Mouse (Mus musculus) bone marrow macrophage, adult 2 months (primary cell): Measurements from ENCODE around the gene Fbxl17.

Experiments used
- CTCF ChIP-seq: IDR thresholded peaks from 2 replicates; pipeline ENCODE4 v1.5.1; 2012; ENCODE audit warnings: low read depth, mild to moderate bottlenecking, low read length, moderate library complexity
- POLR2A ChIP-seq: IDR thresholded peaks from 2 replicates; pipeline ENCODE4 v1.6.1; 2012; ENCODE audit warnings: mild to moderate bottlenecking, low read depth, low read length, borderline replicate concordance

DNA sequence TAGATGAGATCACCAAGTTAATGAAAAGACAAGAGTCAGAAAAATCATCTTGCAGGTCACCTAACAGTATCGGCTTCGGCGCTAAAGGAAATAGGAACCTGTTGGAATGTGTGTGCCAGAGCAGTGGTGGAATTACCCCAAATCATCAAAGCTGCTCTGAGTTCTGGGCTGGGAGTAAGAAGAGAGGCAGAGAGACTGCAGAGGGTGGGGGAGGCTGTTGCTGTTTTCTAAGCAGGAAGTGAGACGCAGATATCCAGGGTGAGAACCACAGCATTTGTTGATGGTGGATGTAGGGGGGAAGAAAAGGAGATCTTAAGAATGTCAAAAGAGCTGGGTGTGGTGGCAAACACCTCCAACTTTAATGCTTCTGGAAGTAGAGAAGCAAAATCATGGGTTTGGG is 406.6 kb downstream of the Fbxl17 start:
- TF ChIP-seq CTCF (no peak), POLR2A (no peak)
